Mouse (Mus musculus): ENCODE results near the gene Ryr2. TPM values are rescaled to one million over a fixed set of nuclear protein-coding genes. Genes with fewer than 3 reads are reported as not detected.

Ryr2 gene
- polyA plus RNA-seq, 1 experiment from 2014 or later, result 0.25 TPM

DNA sequence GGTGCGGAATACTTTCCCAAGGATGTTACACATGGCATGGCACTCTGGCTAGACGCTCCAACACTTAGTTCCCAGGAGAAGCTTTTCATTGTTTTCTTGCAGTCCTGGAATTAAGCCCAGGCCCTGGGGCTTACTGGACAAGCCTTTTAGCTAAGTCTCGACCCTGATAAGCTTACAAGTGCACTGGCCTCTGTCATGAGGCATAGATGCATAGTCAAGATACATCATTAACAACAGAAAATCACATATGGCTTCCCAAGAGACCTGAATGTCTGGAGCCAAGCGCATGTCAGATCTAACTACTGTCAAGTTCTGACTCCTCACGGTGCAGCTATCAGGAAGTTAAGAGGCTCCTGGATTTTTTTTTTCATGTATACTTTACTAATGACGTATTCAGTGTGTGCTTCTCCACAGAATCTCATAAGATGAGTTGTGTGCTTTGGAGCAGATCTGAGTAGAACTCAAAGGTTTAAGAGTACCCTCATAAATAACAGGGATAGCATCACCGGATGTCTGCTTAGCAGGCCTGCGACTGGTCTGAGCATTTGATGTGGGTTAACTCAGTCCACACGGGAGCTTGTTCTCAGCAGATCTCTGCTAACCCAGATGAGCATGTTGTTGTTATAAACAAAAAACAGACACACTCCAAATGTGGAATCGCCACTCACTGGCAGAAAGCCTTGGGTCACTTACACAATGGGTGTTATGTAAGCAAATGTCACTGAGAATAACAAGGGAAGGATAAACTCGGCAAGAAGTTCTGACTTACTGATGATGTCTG, 179.8 kb downstream of the Ryr2 start:
- H3K36me3 ChIP-seq (ENCODE audit: control insufficient read depth, insufficient read depth, low read length), result no peaks in the 10 kb centered on the region
- H3K4me2 ChIP-seq, result no peak overlapping the region
- no peaks in the 10 kb centered on the region for H3K9me3 ChIP-seq (ENCODE audit: control insufficient read depth, low read length)
- no peak overlapping the region for H3K9ac ChIP-seq (ENCODE audit: low read length)
- no peaks in the 10 kb centered on the region for H3K27me3 ChIP-seq (ENCODE audit: control insufficient read depth, insufficient read depth, low read length)
- WGBS, result 77% methylated on average over 11 of the region's 11 CpGs
- DNase-seq (ENCODE audit: low spot score, missing footprints) (peak; percentile 62), ATAC-seq (ENCODE audit: low FRiP score) (no peak)
- no peaks in the 10 kb centered on the region for H3K4me1 ChIP-seq (ENCODE audit: control insufficient read depth, insufficient read depth, low read length)
- no peak overlapping the region for H3K27ac ChIP-seq (ENCODE audit: low read depth, low read length)
- no peak overlapping the region for H3K4me3 ChIP-seq (ENCODE audit: low read depth, low read length)

- Histone ChIP-seq H3K27ac (ENCODE audit: low read depth, low read length) (no peak overlapping the region), H3K36me3 (ENCODE audit: control insufficient read depth, insufficient read depth, low read length) (no peaks in the 10 kb centered on the region), H3K9me3 (ENCODE audit: control insufficient read depth, low read length) (no peaks in the 10 kb centered on the region), H3K27me3 (ENCODE audit: control insufficient read depth, insufficient read depth, low read length) (no peaks in the 10 kb centered on the region), H3K9ac (ENCODE audit: low read length) (no peak overlapping the region), H3K4me2 (no peak overlapping the region), H3K4me1 (ENCODE audit: control insufficient read depth, insufficient read depth, low read length) (no peaks in the 10 kb centered on the region), H3K4me3 (ENCODE audit: low read depth, low read length) (no peak overlapping the region)
- ATAC-seq (ENCODE audit: low FRiP score) (no peak), DNase-seq (ENCODE audit: low spot score, missing footprints) (peak; percentile 2)
- 91% methylated on average over 2 of the region's 2 CpGs for WGBS
Measured at GRCm38 (mm10) chr13:11926215-11926614, 180.5 kb downstream of the Ryr2 start.

- DNase-seq (ENCODE audit: low spot score, missing footprints) (peak; percentile 53), ATAC-seq (ENCODE audit: low FRiP score) (no peak)
- H3K4me1 ChIP-seq (ENCODE audit: control insufficient read depth, insufficient read depth, low read length), result no peaks in the 10 kb centered on the region
- H3K27ac ChIP-seq (ENCODE audit: low read depth, low read length), result no peak overlapping the region
- no peaks in the 10 kb centered on the region for H3K9me3 ChIP-seq (ENCODE audit: control insufficient read depth, low read length)
- no peak overlapping the region for H3K4me3 ChIP-seq (ENCODE audit: low read depth, low read length)
- no peak overlapping the region for H3K4me2 ChIP-seq
- H3K9ac ChIP-seq (ENCODE audit: low read length), result no peak overlapping the region
- no peaks in the 10 kb centered on the region for H3K36me3 ChIP-seq (ENCODE audit: control insufficient read depth, insufficient read depth, low read length)
- 87% methylated on average over 3 of the region's 3 CpGs for WGBS
- H3K27me3 ChIP-seq (ENCODE audit: control insufficient read depth, insufficient read depth, low read length), result no peaks in the 10 kb centered on the region
Measured at GRCm38 (mm10) chr13:11924732-11925131, 182.0 kb downstream of the Ryr2 start.

DNA sequence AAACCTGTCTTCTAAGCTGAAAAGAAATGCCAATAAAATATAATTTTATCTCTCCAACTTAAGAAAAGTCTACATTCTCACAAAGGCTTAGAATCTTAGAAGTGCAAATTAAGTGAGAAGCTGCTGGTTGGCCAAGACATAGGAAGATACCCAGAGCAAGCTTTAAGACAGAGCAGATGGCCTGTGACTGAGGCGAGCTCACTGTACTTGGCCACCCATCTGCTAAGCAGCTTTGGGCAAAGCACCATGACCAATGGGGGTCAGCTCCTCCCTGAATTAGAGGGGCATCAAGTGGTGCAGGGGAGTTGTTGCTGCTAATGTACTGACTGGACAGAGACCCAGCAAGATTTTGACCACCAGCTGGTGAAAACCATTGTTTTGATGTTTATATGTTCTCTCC, 186.2 kb downstream of the Ryr2 start:
- no peak for ATAC-seq (ENCODE audit: low FRiP score)
- WGBS, result 66% methylated on average over 1 of the region's 1 CpGs
- no peak overlapping the region for H3K4me3 ChIP-seq (ENCODE audit: low read depth, low read length)
- no peaks in the 10 kb centered on the region for H3K4me1 ChIP-seq (ENCODE audit: control insufficient read depth, insufficient read depth, low read length)
- DNase-seq (ENCODE audit: low spot score, missing footprints), result peak; percentile 49
- H3K9ac ChIP-seq (ENCODE audit: low read length), result no peak overlapping the region
- H3K4me2 ChIP-seq, result no peak overlapping the region
- no peak overlapping the region for H3K27ac ChIP-seq (ENCODE audit: low read depth, low read length)
- H3K9me3 ChIP-seq (ENCODE audit: control insufficient read depth, low read length), result no peaks in the 10 kb centered on the region
- H3K27me3 ChIP-seq (ENCODE audit: control insufficient read depth, insufficient read depth, low read length), result no peaks in the 10 kb centered on the region
- no peaks in the 10 kb centered on the region for H3K36me3 ChIP-seq (ENCODE audit: control insufficient read depth, insufficient read depth, low read length)

DNA sequence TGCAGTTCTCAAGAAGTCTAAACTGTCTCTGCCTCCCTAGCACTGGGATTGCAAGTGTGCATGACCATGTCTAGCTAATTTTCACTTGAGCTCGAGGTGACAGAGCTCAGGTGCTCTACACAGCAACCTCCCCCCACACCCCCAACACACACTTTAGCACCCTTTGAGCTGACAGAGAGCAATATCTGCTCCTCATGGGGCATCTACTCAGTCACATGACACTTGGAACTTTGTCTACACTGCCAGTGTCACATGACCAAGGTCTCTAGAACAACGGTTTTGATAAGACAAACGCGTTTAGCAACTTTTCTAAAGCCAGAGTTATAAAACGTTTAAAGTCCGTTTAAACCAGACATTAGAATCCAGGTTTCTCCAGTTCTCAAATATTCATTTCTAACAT, 187.3 kb downstream of the Ryr2 start:
- no peaks in the 10 kb centered on the region for H3K9me3 ChIP-seq (ENCODE audit: control insufficient read depth, low read length)
- no peak overlapping the region for H3K4me3 ChIP-seq (ENCODE audit: low read depth, low read length)
- ATAC-seq (ENCODE audit: low FRiP score) (no peak), DNase-seq (ENCODE audit: low spot score, missing footprints) (peak; percentile 77)
- WGBS, result 95% methylated on average over 6 of the region's 6 CpGs
- no peaks in the 10 kb centered on the region for H3K36me3 ChIP-seq (ENCODE audit: control insufficient read depth, insufficient read depth, low read length)
- no peak overlapping the region for H3K27ac ChIP-seq (ENCODE audit: low read depth, low read length)
- no peaks in the 10 kb centered on the region for H3K27me3 ChIP-seq (ENCODE audit: control insufficient read depth, insufficient read depth, low read length)
- H3K4me1 ChIP-seq (ENCODE audit: control insufficient read depth, insufficient read depth, low read length), result no peaks in the 10 kb centered on the region
- H3K4me2 ChIP-seq, result no peak overlapping the region
- no peak overlapping the region for H3K9ac ChIP-seq (ENCODE audit: low read length)

DNA sequence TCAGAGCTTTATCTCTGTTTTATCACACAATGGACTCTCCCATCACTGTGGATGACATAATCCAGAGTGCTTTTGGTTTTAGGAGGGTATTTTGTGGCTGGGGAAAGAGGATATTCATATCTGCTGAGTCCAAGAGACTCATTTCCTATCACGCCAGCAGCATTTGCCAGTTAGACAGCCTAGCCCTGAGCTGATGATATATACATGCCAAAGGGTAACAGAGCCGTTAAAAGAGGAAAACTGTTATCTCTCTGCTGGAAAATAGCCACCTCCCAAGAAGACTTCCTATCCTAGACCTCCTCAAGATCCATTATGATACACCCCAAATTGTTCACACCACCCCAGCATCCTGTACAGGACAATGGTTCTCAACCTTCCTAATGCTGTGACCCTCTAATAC, 191.1 kb downstream of the Ryr2 start:
- Histone ChIP-seq H3K27ac (ENCODE audit: low read depth, low read length) (no peak overlapping the region), H3K4me3 (ENCODE audit: low read depth, low read length) (no peak overlapping the region), H3K9me3 (ENCODE audit: control insufficient read depth, low read length) (no peaks in the 10 kb centered on the region), H3K9ac (ENCODE audit: low read length) (no peak overlapping the region), H3K36me3 (ENCODE audit: control insufficient read depth, insufficient read depth, low read length) (no peaks in the 10 kb centered on the region), H3K27me3 (ENCODE audit: control insufficient read depth, insufficient read depth, low read length) (no peaks in the 10 kb centered on the region), H3K4me2 (no peak overlapping the region), H3K4me1 (ENCODE audit: control insufficient read depth, insufficient read depth, low read length) (no peaks in the 10 kb centered on the region)
- no peak for ATAC-seq (ENCODE audit: low FRiP score)
- WGBS, result 82% methylated on average over 2 of the region's 2 CpGs
- DNase-seq (ENCODE audit: low spot score, missing footprints), result peak; percentile 31

DNA sequence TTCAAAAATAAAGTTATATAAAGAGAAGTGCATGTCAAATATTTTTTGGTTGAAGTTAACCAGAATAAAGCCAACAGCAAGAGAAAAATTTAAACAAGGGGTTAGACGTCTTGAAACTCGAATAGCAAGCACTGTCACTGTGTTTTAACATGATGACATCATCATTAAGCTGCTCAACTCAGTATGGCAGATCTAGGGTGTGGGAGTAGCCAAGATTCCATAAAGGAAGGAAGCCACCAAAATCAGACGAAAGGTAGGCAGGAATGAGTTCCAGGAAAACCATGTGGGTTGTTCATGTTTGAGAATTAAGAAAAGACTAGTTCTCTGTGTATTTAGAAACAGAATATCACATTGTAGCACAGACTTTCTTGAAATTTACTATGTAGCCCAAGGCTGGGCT, 192.1 kb downstream of the Ryr2 start:
- H3K9me3 ChIP-seq (ENCODE audit: control insufficient read depth, low read length), result no peaks in the 10 kb centered on the region
- no peaks in the 10 kb centered on the region for H3K4me1 ChIP-seq (ENCODE audit: control insufficient read depth, insufficient read depth, low read length)
- H3K36me3 ChIP-seq (ENCODE audit: control insufficient read depth, insufficient read depth, low read length), result no peaks in the 10 kb centered on the region
- WGBS, result 87% methylated on average over 3 of the region's 3 CpGs
- ATAC-seq (ENCODE audit: low FRiP score) (no peak), DNase-seq (ENCODE audit: low spot score, missing footprints) (no peak)
- H3K4me3 ChIP-seq (ENCODE audit: low read depth, low read length), result no peak overlapping the region
- no peak overlapping the region for H3K4me2 ChIP-seq
- no peak overlapping the region for H3K9ac ChIP-seq (ENCODE audit: low read length)
- H3K27me3 ChIP-seq (ENCODE audit: control insufficient read depth, insufficient read depth, low read length), result no peaks in the 10 kb centered on the region
- H3K27ac ChIP-seq (ENCODE audit: low read depth, low read length), result no peak overlapping the region

DNA sequence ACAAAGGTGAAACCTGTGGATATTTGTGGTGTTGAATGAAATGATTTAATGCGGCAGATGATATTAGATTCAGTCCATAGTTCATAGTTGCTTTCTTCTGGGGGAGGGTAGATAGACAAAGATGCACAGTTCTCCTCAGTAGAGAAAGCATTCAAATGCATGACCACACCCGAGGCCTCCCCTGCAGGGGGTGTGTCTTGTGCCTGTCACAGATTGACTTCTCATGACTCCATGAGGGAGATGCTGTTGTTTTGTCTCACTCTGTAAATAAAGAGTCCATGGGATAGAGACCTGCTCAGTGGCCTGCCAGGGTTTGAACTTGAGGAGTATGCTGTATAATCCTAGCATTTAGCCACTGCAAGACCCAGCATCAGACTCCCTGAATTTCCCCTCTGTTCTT, 194.5 kb downstream of the Ryr2 start:
- WGBS, result 79% methylated on average over 2 of the region's 2 CpGs
- no peaks in the 10 kb centered on the region for H3K27me3 ChIP-seq (ENCODE audit: control insufficient read depth, insufficient read depth, low read length)
- no peak for ATAC-seq (ENCODE audit: low FRiP score)
- H3K36me3 ChIP-seq (ENCODE audit: control insufficient read depth, insufficient read depth, low read length), result no peaks in the 10 kb centered on the region
- H3K9me3 ChIP-seq (ENCODE audit: control insufficient read depth, low read length), result no peaks in the 10 kb centered on the region
- no peak overlapping the region for H3K27ac ChIP-seq (ENCODE audit: low read depth, low read length)
- no peak overlapping the region for H3K4me2 ChIP-seq
- DNase-seq (ENCODE audit: low spot score, missing footprints), result peak; percentile 45
- no peak overlapping the region for H3K4me3 ChIP-seq (ENCODE audit: low read depth, low read length)
- no peaks in the 10 kb centered on the region for H3K4me1 ChIP-seq (ENCODE audit: control insufficient read depth, insufficient read depth, low read length)
- H3K9ac ChIP-seq (ENCODE audit: low read length), result no peak overlapping the region

- peak; percentile 73 for DNase-seq (ENCODE audit: low spot score, missing footprints)
- Histone ChIP-seq H3K27me3 (ENCODE audit: control insufficient read depth, insufficient read depth, low read length) (no peaks in the 10 kb centered on the region), H3K4me1 (ENCODE audit: control insufficient read depth, insufficient read depth, low read length) (no peaks in the 10 kb centered on the region; the same call in 1 of the 2 replicates), H3K9me3 (ENCODE audit: control insufficient read depth, low read length) (no peaks in the 10 kb centered on the region), H3K4me2 (no peak overlapping the region), H3K36me3 (ENCODE audit: control insufficient read depth, insufficient read depth, low read length) (no peaks in the 10 kb centered on the region), H3K4me3 (ENCODE audit: low read depth, low read length) (no peak overlapping the region), H3K27ac (ENCODE audit: low read depth, low read length) (no peak overlapping the region), H3K9ac (ENCODE audit: low read length) (no peak overlapping the region)
- ATAC-seq (ENCODE audit: low FRiP score), result no peak
- 75% methylated on average over 4 of the region's 4 CpGs for WGBS
Measured at GRCm38 (mm10) chr13:11908123-11908522, 198.6 kb downstream of the Ryr2 start.
